Mouse (Mus musculus): Measurements from ENCODE around the gene Tnfrsf17. TPM values are rescaled to one million over a fixed set of nuclear protein-coding genes. Genes with fewer than 3 reads are reported as not detected.
"Not testable (repeated sequence)": the region's sequence is repeated elsewhere in the genome, so short reads cannot be mapped to it uniquely, and the experiment has no call there.

The Tnfrsf17 gene
- total RNA-seq, 2 experiments from 2014 or later = 0.54 to 0.56 TPM

GRCm38 (mm10) chr16:11331030-11331429 lies 17.4 kb downstream of the Tnfrsf17 start:
- no peak for DNase-seq (ENCODE audit: low spot score in 2 of 2)

- DNase-seq (ENCODE audit: low spot score in 2 of 2) = no peak
Observed at GRCm38 (mm10) chr16:11343292-11343815, 29.7 kb downstream of the Tnfrsf17 start.

GRCm38 (mm10) chr16:11351903-11352302 lies 38.3 kb downstream of the Tnfrsf17 start:
- no peak for DNase-seq (ENCODE audit: low spot score in 2 of 2)

GRCm38 (mm10) chr16:11359173-11359572 lies 45.6 kb downstream of the Tnfrsf17 start:
- no peak for DNase-seq (ENCODE audit: low spot score in 2 of 2)

GRCm38 (mm10) chr16:11359919-11360318 lies 46.3 kb downstream of the Tnfrsf17 start:
- DNase-seq (ENCODE audit: low spot score in 2 of 2) = no peak

GRCm38 (mm10) chr16:11360576-11360975 lies 47.0 kb downstream of the Tnfrsf17 start:
- not testable (repeated sequence) for DNase-seq (ENCODE audit: low spot score in 2 of 2)

- DNase-seq (ENCODE audit: low spot score in 2 of 2) = no peak
Observed at GRCm38 (mm10) chr16:11365626-11366025, 52.0 kb downstream of the Tnfrsf17 start.

- DNase-seq (ENCODE audit: low spot score in 2 of 2) = no peak
Observed at GRCm38 (mm10) chr16:11366851-11367250, 53.2 kb downstream of the Tnfrsf17 start.

GRCm38 (mm10) chr16:11368412-11368811 lies 54.8 kb downstream of the Tnfrsf17 start:
- no peak for DNase-seq (ENCODE audit: low spot score in 2 of 2)

GRCm38 (mm10) chr16:11369162-11369561 lies 55.5 kb downstream of the Tnfrsf17 start:
- no peak for DNase-seq (ENCODE audit: low spot score in 2 of 2)

GRCm38 (mm10) chr16:11369642-11370041 lies 56.0 kb downstream of the Tnfrsf17 start:
- no peak for DNase-seq (ENCODE audit: low spot score in 2 of 2)

Other genes starting within 250 kb of the Tnfrsf17 start
- gene Litaf, start 247.7 kb upstream of the Tnfrsf17 start, total RNA-seq (2021) = 10 to 100 TPM; 12.4 to 16.0 TPM
- 10 to 100 TPM; 26.4 to 28.5 TPM for gene Txndc11, start 179.2 kb upstream of the Tnfrsf17 start, total RNA-seq (2021)
- gene Zc3h7a, start 137.4 kb upstream of the Tnfrsf17 start, total RNA-seq (2021) = 10 to 100 TPM; 59.9 to 62.2 TPM
- 10 to 100 TPM; 52.0 to 55.9 TPM for gene Rsl1d1, start 110.5 kb upstream of the Tnfrsf17 start, total RNA-seq (2021)
- gene Gspt1, start 59.5 kb upstream of the Tnfrsf17 start, total RNA-seq (2021) = 10 to 100 TPM; 85.7 to 88.7 TPM
- gene Snx29, start 9.1 kb downstream of the Tnfrsf17 start, total RNA-seq (2021) = 10 to 100 TPM; 20.5 to 24.6 TPM